Mouse (Mus musculus) CH12.LX (cell line): ENCODE data around the gene Rffl. TPM values are rescaled to one million over a fixed set of nuclear protein-coding genes. Genes with fewer than 3 reads are reported as not detected.

ENCODE experiments used
- DNase-seq: peaks from one replicate; pipeline ENCODE4 v3.0.0-alpha.2; 2013; ENCODE audit errors: extremely low read depth
- H3K27ac ChIP-seq: 2 replicates; pipeline ENCODE4 v1.5.1; 2012; ENCODE audit warnings: low read depth, mild to moderate bottlenecking, control low read depth, moderate library complexity; ENCODE audit not compliant: insufficient read depth
- H3K27me3 ChIP-seq: replicated peaks from 2 replicates; pipeline ENCODE3; 2012; ENCODE audit warnings: inconsistent platforms
- H3K36me3 ChIP-seq, 2 experiments: replicated peaks in 1 of 2; 2 replicates each; pipeline versions ENCODE3 to v1.6.1; 2012; ENCODE audit warnings: inconsistent platforms in 1 of 2, low read length in 1 of 2, mild to moderate bottlenecking in 1 of 2, mixed read lengths in 1 of 2, moderate library complexity in 1 of 2; ENCODE audit not compliant: control insufficient read depth in 1 of 2, insufficient read depth in 1 of 2
- H3K4me1 ChIP-seq, 2 experiments: 2 replicates each; pipeline ENCODE4 v1.6.1; 2012; ENCODE audit warnings: inconsistent platforms in 1 of 2, moderate library complexity in 1 of 2; ENCODE audit not compliant: insufficient read depth in 2 of 2, control insufficient read depth in 1 of 2
- H3K4me2 ChIP-seq: 2 replicates; pipeline ENCODE4 v1.6.1; 2012; ENCODE audit warnings: low read depth, mild to moderate bottlenecking, control low read depth; ENCODE audit not compliant: poor library complexity, insufficient read depth, severe bottlenecking
- H3K4me3 ChIP-seq, 3 experiments: fragments of 150-350 bp in 1 of 3; sonication (generic) in 1 of 3; replicated peaks in 1 of 3; 2 replicates each; pipeline versions ENCODE3 to v1.5.1; 2011 to 2012; ENCODE audit warnings: low read depth in 2 of 3, low read length in 2 of 3, mild to moderate bottlenecking in 2 of 3, moderate library complexity in 2 of 3, control low read depth in 1 of 3, improper control_type of control experiment in 1 of 3, inconsistent platforms in 1 of 3, mixed read lengths in 1 of 3; ENCODE audit not compliant: poor library complexity in 1 of 3
- H3K79me2 ChIP-seq: replicated peaks from 2 replicates; pipeline ENCODE4 v1.6.1; 2012; ENCODE audit warnings: mild to moderate bottlenecking, moderate library complexity; ENCODE audit not compliant: control insufficient read depth, poor library complexity, insufficient read depth, severe bottlenecking; ENCODE audit errors: extremely low read depth
- H3K9ac ChIP-seq: 2 replicates; pipeline ENCODE4 v1.6.1; 2012; ENCODE audit warnings: low read depth, mild to moderate bottlenecking, control low read depth, moderate library complexity; ENCODE audit not compliant: insufficient read depth
- H3K9me3 ChIP-seq: replicated peaks from 2 replicates; pipeline ENCODE3; 2012; ENCODE audit warnings: low read length, inconsistent platforms, mixed read lengths
- CHD1 ChIP-seq: IDR thresholded peaks from 2 replicates; pipeline ENCODE4 v1.6.1; 2012; ENCODE audit warnings: low read depth, low read length, improper control_type of control experiment, inconsistent platforms
- CHD2 ChIP-seq: IDR thresholded peaks from 2 replicates; pipeline ENCODE4 v1.6.1; 2011; ENCODE audit warnings: low read length, improper control_type of control experiment
- ELF1 ChIP-seq: IDR thresholded peaks from 2 replicates; pipeline ENCODE4 v1.6.1; 2014; ENCODE audit warnings: low read depth, mild to moderate bottlenecking, inconsistent platforms, low read length, improper control_type of control experiment
- EP300 ChIP-seq: IDR thresholded peaks from 2 replicates; pipeline ENCODE4 v1.6.1; 2011; ENCODE audit warnings: low read length, improper control_type of control experiment
- HCFC1 ChIP-seq: IDR thresholded peaks from 2 replicates; pipeline ENCODE4 v1.6.1; 2012; ENCODE audit warnings: low read depth, mild to moderate bottlenecking, inconsistent platforms, low read length, improper control_type of control experiment
- JUND ChIP-seq: conservative IDR thresholded peaks from 2 replicates; pipeline ENCODE4 v1.6.1; 2011; ENCODE audit warnings: low read depth, low read length, improper control_type of control experiment
- KAT2A ChIP-seq: IDR thresholded peaks from 2 replicates; pipeline ENCODE4 v1.6.1; 2012; ENCODE audit warnings: low read length, improper control_type of control experiment, inconsistent platforms; ENCODE audit not compliant: insufficient replicate concordance
- MEF2A ChIP-seq: IDR thresholded peaks from 2 replicates; pipeline ENCODE4 v1.6.1; 2014; ENCODE audit warnings: low read depth, mild to moderate bottlenecking, inconsistent platforms, low read length, improper control_type of control experiment, borderline replicate concordance
- MXI1 ChIP-seq: IDR thresholded peaks from 2 replicates; pipeline ENCODE4 v1.6.1; 2011; ENCODE audit warnings: mild to moderate bottlenecking, low read depth, low read length, improper control_type of control experiment
- MYC ChIP-seq: IDR thresholded peaks from 2 replicates; pipeline ENCODE4 v1.6.1; 2011; ENCODE audit warnings: low read depth, mild to moderate bottlenecking, improper control_type of control experiment, low read length
- PAX5 ChIP-seq: IDR thresholded peaks from 2 replicates; pipeline ENCODE4 v1.6.1; 2012; ENCODE audit warnings: low read length, inconsistent platforms, mixed read lengths
- POLR2A ChIP-seq: IDR thresholded peaks from 2 replicates; pipeline ENCODE4 v1.6.1; 2011; ENCODE audit warnings: low read depth, mild to moderate bottlenecking, improper control_type of control experiment, low read length
- RAD21 ChIP-seq: IDR thresholded peaks from 2 replicates; pipeline ENCODE4 v1.6.1; 2011; ENCODE audit warnings: low read depth, mild to moderate bottlenecking, low read length, improper control_type of control experiment, moderate library complexity
- RCOR1 ChIP-seq: conservative IDR thresholded peaks from 2 replicates; pipeline ENCODE4 v1.6.1; 2012; ENCODE audit warnings: low read depth, mild to moderate bottlenecking, inconsistent platforms, low read length, improper control_type of control experiment
- SIN3A ChIP-seq: IDR thresholded peaks from 2 replicates; pipeline ENCODE4 v1.6.1; 2012; ENCODE audit warnings: low read length, improper control_type of control experiment, inconsistent platforms
- SMC3 ChIP-seq: IDR thresholded peaks from 2 replicates; pipeline ENCODE4 v1.6.1; 2011; ENCODE audit warnings: low read depth, low read length, improper control_type of control experiment
- TBP ChIP-seq: conservative IDR thresholded peaks from 2 replicates; pipeline ENCODE4 v1.6.1; 2011; ENCODE audit warnings: low read depth, low read length, improper control_type of control experiment
- TCF12 ChIP-seq: IDR thresholded peaks from 2 replicates; pipeline ENCODE4 v1.6.1; 2014; ENCODE audit warnings: low read depth, mild to moderate bottlenecking, inconsistent platforms, low read length, improper control_type of control experiment
- ZC3H11A ChIP-seq: IDR thresholded peaks from 2 replicates; pipeline ENCODE4 v1.6.1; 2012; ENCODE audit warnings: low read depth, mild to moderate bottlenecking, inconsistent platforms, low read length, improper control_type of control experiment
- ZKSCAN1 ChIP-seq: IDR thresholded peaks from 2 replicates; pipeline ENCODE4 v1.6.1; 2012; ENCODE audit warnings: low read depth, inconsistent platforms, low read length, improper control_type of control experiment, borderline replicate concordance
- ZMIZ1 ChIP-seq: IDR thresholded peaks from 2 replicates; pipeline ENCODE4 v1.6.1; 2012; ENCODE audit warnings: low read depth, mild to moderate bottlenecking, inconsistent platforms, low read length, improper control_type of control experiment
- dilution Hi-C: fragments of 300-500 bp; cut with MboI; formaldehyde crosslinking; loops from 2 replicates; pipeline ENCODE4 v1.14.3; 2020; ENCODE audit warnings: low sequenced_read_pairs; ENCODE audit not compliant: extremely low pct_unique_long_range_greater_than_20kb, extremely low pct_ligation_motif_present
- in situ Hi-C: fragments of 300-500 bp; cut with MboI; formaldehyde crosslinking; loops from 3 replicates; pipeline ENCODE4 v1.14.3; 2019; ENCODE audit warnings: low sequenced_read_pairs, low pct_ligation_motif_present, low pct_unique_long_range_greater_than_20kb, mixed read lengths
- polyA plus RNA-seq: library from polyadenylated mRNA; unstranded; fragments of >175 nt; gene quantifications from 2 replicates; pipeline ENCODE4 v1.2.1, GENCODE M21; 2012; ENCODE audit warnings: low read depth; ENCODE audit not compliant: insufficient read length
- total RNA-seq, 2 experiments: library from RNA; depleted of rRNA; stranded (reverse); fragments of 300-350 nt in 1 of 2; fragments of >200 nt in 1 of 2; gene quantifications; 2 replicates each; pipeline ENCODE4 v1.2.3; 2012 to 2014

Gene Rffl
- total and polyA plus RNA-seq, 3 experiments: 1.2 to 16.5 (median 3.0) TPM

- Histone ChIP-seq H3K36me3 (peaks cover 0 to 10% of the 10 kb centered on the region in 2 experiments), H3K9ac (no peak overlapping the region), H3K4me3 (no peak overlapping the region), H3K27me3 (no peaks in the 10 kb centered on the region), H3K27ac (peak overlapping the region; percentile 75), H3K4me2 (peak overlapping the region; percentile 57; the same call in 1 of the 2 replicates), H3K4me1 (peaks cover under 1 to 2% of the 10 kb centered on the region in 2 experiments; a peak in 3 of 4 replicates), H3K79me2 (peaks cover 21% of the 10 kb centered on the region), H3K9me3 (peaks cover 3% of the 10 kb centered on the region)
- TF ChIP-seq TCF12 (peak; percentile 49; the same call in 1 of the 2 replicates), TBP (no peak), SMC3 (0 out of 2 replicates have a peak, but pooled peaks have one; percentile 4), MYC (no peak), RCOR1 (0 out of 2 replicates have a peak, but pooled peaks have one; percentile 55), CHD2 (peak; percentile 39), PAX5 (no peak), MXI1 (peak; percentile 60), CHD1 (no peak), MEF2A (no peak), ZMIZ1 (no peak), KAT2A (no peak), ELF1 (0 out of 2 replicates have a peak, but pooled peaks have one; percentile 23), EP300 (peak; percentile 17; the same call in 1 of the 2 replicates), SIN3A (peak; percentile 57; the same call in 1 of the 2 replicates)
- dilution Hi-C loops: no loop called here
- no peak for DNase-seq
- in situ Hi-C loops: no loop called here
These were observed 18.9 kb downstream of the Rffl start for GRCm38 (mm10) chr11:82852115-82852514.

DNA sequence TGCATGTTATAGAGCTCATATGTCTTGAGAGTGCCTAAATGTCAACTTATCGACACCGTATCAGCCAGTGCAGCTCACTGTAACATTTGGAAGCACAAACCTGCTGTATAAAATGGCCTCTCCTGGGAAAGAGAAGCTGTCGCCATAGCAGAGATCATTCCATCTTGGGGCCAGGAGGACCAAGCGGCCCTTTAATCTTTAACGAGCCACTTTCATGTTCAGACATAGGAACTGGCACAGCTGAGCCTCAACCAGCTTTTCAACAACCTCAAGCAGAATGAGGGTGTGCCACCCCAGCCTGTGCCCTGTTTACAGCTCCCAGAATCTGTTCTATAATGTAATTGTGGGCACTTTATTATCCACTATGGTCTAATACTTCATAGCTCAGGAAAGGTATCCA is 20.8 kb downstream of the Rffl start:
- Histone ChIP-seq H3K36me3 (peaks cover 0 to 12% of the 10 kb centered on the region in 2 experiments), H3K27me3 (no peaks in the 10 kb centered on the region), H3K9ac (no peak overlapping the region), H3K4me1 (peaks cover 3 to 15% of the 10 kb centered on the region in 2 experiments), H3K4me3 (no peak overlapping the region), H3K79me2 (peaks cover 26% of the 10 kb centered on the region), H3K4me2 (no peak overlapping the region), H3K27ac (no peak overlapping the region), H3K9me3 (peaks cover 3% of the 10 kb centered on the region)
- TF ChIP-seq ZKSCAN1 (no peak), POLR2A (no peak), ZC3H11A (no peak), HCFC1 (no peak), RAD21 (no peak), JUND (no peak), PAX5 (no peak)
- dilution Hi-C loops: no loop called here
- in situ Hi-C loops: no loop called here
- DNase-seq: no peak
